Mouse (Mus musculus) cerebellum, adult 2 months (tissue): ENCODE measurements around the gene Abcf1. TPM values are rescaled to one million over a fixed set of nuclear protein-coding genes. Genes with fewer than 3 reads are reported as not detected.
A peak's percentile ranks its signal among the peaks of the same experiment; 100 is the strongest.
"Not testable (repeated sequence)": the region's sequence is repeated elsewhere in the genome, so short reads cannot be mapped to it uniquely, and the experiment has no call there.

ENCODE experiments used
- DNase-seq, 2 experiments: peaks; one replicate each; pipeline ENCODE4 v3.0.0; 2021
- H3K27ac ChIP-seq: fragments of 200-500 bp; 2 replicates; pipeline ENCODE4 v1.5.1; 2012; ENCODE audit warnings: low read length, control low read depth, inconsistent platforms; ENCODE audit not compliant: insufficient read depth
- H3K27me3 ChIP-seq: fragments of 200-500 bp; 2 replicates; pipeline ENCODE4 v1.6.1; 2012; ENCODE audit warnings: inconsistent platforms, mild to moderate bottlenecking, low read length, moderate library complexity; ENCODE audit not compliant: control insufficient read depth, insufficient read depth
- H3K4me1 ChIP-seq: fragments of 200-500 bp; 2 replicates; pipeline ENCODE4 v1.6.1; 2011; ENCODE audit warnings: low read length; ENCODE audit not compliant: control insufficient read depth, insufficient read depth
- H3K4me3 ChIP-seq: fragments of 200-500 bp; replicated peaks from 2 replicates; pipeline ENCODE3; 2011; ENCODE audit warnings: mild to moderate bottlenecking, low read depth, low read length, control low read depth; ENCODE audit not compliant: insufficient read depth
- CTCF ChIP-seq: fragments of 200-500 bp; IDR thresholded peaks from 2 replicates; pipeline ENCODE4 v1.5.1; 2011; ENCODE audit warnings: low read depth, mild to moderate bottlenecking, control low read depth, low read length, moderate library complexity, borderline replicate concordance; ENCODE audit not compliant: insufficient read depth
- POLR2A ChIP-seq: fragments of 200-500 bp; IDR thresholded peaks from 2 replicates; pipeline ENCODE4 v1.6.1; 2011; ENCODE audit warnings: low read length, control low read depth, borderline replicate concordance; ENCODE audit not compliant: insufficient read depth
- WGBS: fragments of 180-500 bp; shearing (Covaris S2); methylation state at CpG from one replicate; pipeline ENCODE4 v1.1.7; 2018; 5-methylcytosine and 5-hydroxymethylcytosine counted together
- polyA plus RNA-seq: library from polyadenylated mRNA; depleted of rRNA; stranded (reverse); fragments of >200 nt; gene quantifications from 2 replicates; pipeline ENCODE4 v1.2.3, GENCODE M21; 2012; rRNA removed

The Abcf1 gene
- 85.8 and 99.1 TPM in 2 replicates for polyA plus RNA-seq

GRCm38 (mm10) chr17:35969418-35970389 lies at the start of gene Abcf1:
TSS of gene Abcf1 (minus strand) at chr17:35969761.
- DNase-seq, result peak; percentile 98 to 99
- peaks cover 9% of the 10 kb centered on the region for H3K4me1 ChIP-seq
- peak within 1 kb of the TSS; percentile 94 for H3K4me3 ChIP-seq
- peak within 1 kb of the TSS; percentile 69 for H3K27ac ChIP-seq
- peak; percentile 88; the same call in 1 of the 2 replicates for TF ChIP-seq POLR2A
- TF ChIP-seq CTCF, result no peak
- H3K27me3 ChIP-seq, result no peaks in the 10 kb centered on the region
- under 1% methylated on average over 68 of the region's 68 CpGs for whole genome bisulfite sequencing

GRCm38 (mm10) chr17:36018979-36019378 lies 49.4 kb upstream of the Abcf1 start:
- DNase-seq, result no peak
- Histone ChIP-seq H3K27ac (no peak overlapping the region), H3K4me3 (no peak overlapping the region), H3K27me3 (no peaks in the 10 kb centered on the region), H3K4me1 (no peaks in the 10 kb centered on the region)
- WGBS, result 71% methylated on average over 2 of the region's 2 CpGs
- no peak for TF ChIP-seq CTCF
- no peak for TF ChIP-seq POLR2A

GRCm38 (mm10) chr17:36017046-36017445 lies 47.5 kb upstream of the Abcf1 start:
- 75% methylated on average over 5 of the region's 5 CpGs for WGBS
- Histone ChIP-seq H3K27me3 (no peaks in the 10 kb centered on the region), H3K4me1 (no peaks in the 10 kb centered on the region), H3K27ac (no peak overlapping the region), H3K4me3 (no peak overlapping the region)
- no peak for TF ChIP-seq CTCF
- TF ChIP-seq POLR2A, result no peak
- peak in 1 of 2 experiments; percentile 51 for DNase-seq

DNA sequence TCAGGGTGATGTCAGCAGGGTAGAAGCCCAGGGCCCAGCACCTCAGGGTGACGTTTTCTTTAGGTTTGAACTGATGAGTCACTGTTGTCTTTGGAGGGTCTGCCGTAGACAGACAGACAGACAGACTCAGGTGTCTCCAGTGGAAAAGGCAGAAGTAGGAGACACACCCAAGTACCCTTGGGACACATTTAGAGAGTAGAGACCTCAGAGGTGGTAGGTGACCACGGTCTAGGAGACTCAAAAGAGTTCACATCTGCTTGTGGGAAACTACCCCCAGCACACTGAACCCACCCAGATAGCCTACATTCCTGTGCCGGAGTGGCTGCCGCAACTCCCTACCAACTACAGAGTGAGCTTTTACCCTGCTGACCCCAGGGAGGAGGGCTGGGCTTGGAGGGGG lies 45.4 kb upstream of the Abcf1 start:
- Histone ChIP-seq H3K4me3 (no peak overlapping the region), H3K27me3 (no peaks in the 10 kb centered on the region), H3K4me1 (no peaks in the 10 kb centered on the region), H3K27ac (no peak overlapping the region)
- DNase-seq, result no peak
- WGBS, result 95% methylated on average over 5 of the region's 5 CpGs
- TF ChIP-seq CTCF, result no peak

DNA sequence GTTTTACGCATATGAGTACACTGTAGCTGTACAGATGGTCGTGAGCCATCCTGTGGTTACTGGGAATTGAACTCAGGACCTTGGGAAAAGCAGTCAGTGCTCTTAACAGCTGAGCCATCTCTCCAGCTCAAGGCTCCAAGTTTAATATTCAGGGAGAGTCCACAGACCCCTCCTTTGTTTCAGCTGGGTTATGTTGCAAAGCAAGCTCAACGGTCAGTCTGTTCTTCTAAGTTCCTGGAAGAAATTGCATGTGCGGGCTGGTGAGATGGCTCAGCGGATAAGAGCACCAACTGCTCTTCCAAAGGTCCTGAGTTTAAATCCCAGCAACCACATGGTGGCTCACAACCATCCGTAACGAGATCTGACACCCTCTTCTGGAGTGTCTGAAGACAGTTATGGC lies 34.8 kb upstream of the Abcf1 start:
- not testable (repeated sequence) for DNase-seq, H3K27me3 ChIP-seq, H3K27ac ChIP-seq, H3K4me3 ChIP-seq, H3K4me1 ChIP-seq
- WGBS, result 82% methylated on average over 7 of the region's 7 CpGs

GRCm38 (mm10) chr17:36003331-36003730 lies 33.8 kb upstream of the Abcf1 start:
- 93% methylated on average over 7 of the region's 7 CpGs for WGBS
- no peak overlapping the region for H3K27ac ChIP-seq
- peaks cover 2% of the 10 kb centered on the region; the same call in 1 of the 2 replicates for H3K4me1 ChIP-seq
- no peaks in the 10 kb centered on the region for H3K27me3 ChIP-seq
- TF ChIP-seq POLR2A (no peak), CTCF (no peak)
- no peak for DNase-seq
- H3K4me3 ChIP-seq, result no peak overlapping the region

DNA sequence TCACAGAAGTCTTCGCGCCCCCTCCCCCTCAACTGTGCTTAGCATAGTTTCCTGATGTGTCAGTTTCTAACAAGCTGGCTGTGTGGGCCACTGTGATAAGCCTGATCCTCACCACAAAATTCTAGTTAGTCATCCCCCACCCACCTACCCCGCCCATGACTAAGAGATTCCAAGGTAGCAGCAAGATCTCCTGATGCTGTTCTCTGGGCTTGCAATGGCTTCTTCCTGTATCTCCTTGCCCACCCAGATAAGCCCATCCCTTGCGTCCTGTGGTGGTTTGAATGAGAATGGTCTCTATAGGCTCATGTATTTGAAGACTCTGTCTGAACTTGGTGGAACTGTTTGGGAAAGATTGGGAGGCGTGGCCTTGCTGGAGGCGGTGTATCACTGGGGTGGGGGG lies 32.4 kb upstream of the Abcf1 start:
- TF ChIP-seq CTCF (no peak), POLR2A (no peak)
- DNase-seq, result no peak
- Histone ChIP-seq H3K27me3 (no peaks in the 10 kb centered on the region), H3K27ac (no peak overlapping the region), H3K4me1 (peaks cover 2% of the 10 kb centered on the region; the same call in 1 of the 2 replicates), H3K4me3 (no peak overlapping the region)
- 98% methylated on average over 6 of the region's 6 CpGs for WGBS

DNA sequence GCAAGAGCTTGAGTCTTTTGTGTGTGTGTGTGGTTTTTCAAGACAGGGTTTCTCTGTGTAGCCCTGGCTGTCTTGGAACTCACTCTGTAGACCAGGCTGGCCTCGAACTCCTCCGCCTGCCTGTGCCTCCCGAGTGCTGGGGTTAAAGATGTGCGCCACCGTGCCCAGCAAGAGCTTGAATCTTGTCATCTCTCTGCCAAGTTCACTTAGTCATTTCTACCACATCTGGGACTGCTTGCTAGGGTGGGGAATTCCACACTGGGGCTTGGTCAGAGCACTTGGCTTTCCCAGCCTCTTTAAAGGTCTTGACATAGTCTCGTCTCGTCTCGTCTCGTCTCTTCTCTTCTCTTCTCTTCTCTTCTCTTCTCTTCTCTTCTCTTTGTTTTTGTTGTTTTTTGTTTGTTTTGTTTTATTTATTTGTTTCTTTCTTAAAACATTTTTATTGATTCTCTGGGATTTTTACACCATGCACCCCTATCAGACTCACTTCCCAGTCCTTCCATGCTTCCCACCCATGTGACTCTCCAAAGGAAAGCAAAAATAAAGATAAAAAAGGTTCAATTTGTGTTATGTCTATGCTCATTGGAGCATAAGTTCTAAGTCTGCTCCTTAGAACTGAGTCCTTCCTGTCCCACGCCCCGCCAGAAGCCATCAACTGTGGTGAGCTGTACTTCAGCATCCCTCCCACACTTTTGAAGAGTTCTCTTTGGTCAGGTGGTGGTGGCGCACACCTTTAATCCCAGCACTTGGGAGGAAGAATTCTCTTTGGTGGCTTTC lies 31.7 kb upstream of the Abcf1 start:
- 87% methylated on average over 12 of the region's 12 CpGs for WGBS
- Histone ChIP-seq H3K4me1 (peaks cover 2% of the 10 kb centered on the region), H3K27ac (no peak overlapping the region), H3K4me3 (no peak overlapping the region), H3K27me3 (no peaks in the 10 kb centered on the region)
- no peak for TF ChIP-seq CTCF
- DNase-seq, result no peak
